Mouse (Mus musculus) neutrophil, adult 83 days (primary cell): Measurements from ENCODE around the gene Olfr190. TPM values are rescaled to one million over a fixed set of nuclear protein-coding genes. Genes with fewer than 3 reads are reported as not detected.

Experiments used
- total RNA-seq, 2 experiments: library from RNA; stranded (reverse); gene quantifications; one replicate each; pipeline ENCODE4 v1.2.4; 2023

Olfr190 gene
- not detected for total RNA-seq

DNA sequence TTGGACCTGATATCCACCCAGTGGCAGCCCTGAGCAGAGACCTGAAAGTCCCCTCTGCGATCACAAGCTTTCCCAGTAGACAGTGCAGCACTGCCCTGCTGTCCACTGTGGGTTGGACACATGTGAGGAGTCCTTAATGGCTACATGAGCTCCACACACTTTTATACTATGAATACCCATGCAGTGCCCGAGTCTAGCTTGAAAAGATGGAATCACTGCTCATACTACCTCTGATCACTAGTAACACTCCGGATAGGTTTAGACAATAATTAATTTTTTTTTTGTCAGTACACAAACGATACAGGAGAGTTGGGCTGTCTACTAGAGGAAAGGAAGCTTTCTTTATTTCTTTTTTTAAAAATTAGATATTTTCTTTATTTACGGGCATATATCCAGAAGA, at the start of gene Olfr190:
Gene Olfr190 (minus strand): TSS at position 101 of the 400 bp plus-strand sequence.

DNA sequence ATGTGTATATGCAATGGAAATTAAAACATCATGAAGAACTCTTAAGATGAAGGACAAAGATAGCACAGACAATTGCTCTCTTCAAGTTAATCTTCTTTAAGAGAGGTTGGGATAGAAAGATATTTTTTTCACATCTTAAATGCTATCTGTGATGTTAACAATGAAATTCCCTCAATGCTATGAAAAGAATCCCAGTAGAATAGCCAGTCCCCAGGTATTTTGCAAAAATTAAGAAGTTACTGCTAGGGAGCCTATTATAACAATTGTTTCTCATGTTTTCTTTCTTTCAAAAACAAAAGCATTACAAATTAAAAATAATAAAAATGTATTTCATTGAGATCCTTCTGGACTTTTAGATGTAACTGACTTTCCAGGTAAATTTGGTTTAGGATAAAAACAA, 43.2 kb upstream of the Olfr190 start, which contains the start of gene Olfr194:
Gene Olfr194 (minus strand): TSS at position 101 of the 400 bp plus-strand sequence.

DNA sequence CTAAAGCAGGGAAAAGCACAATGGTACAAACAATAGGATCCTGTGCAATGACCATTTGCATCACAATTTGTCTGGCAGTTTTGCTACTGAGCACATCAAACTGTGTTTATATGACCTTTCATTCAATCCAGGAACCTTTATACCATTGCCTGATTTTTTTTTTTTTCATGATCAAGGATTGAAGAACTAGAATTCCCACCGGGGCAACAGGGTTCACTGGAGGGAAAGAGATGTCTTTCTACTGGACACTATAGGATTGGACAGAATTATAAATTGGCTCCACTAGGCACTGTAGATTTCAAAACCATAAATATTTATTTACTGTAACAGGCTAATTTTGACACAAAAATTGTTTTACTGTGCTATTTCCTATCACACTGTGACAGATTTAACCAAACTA, 34.0 kb upstream of the Olfr190 start, which contains the start of gene Olfr193:
Gene Olfr193 (minus strand): TSS at position 101 of the 400 bp plus-strand sequence.

DNA sequence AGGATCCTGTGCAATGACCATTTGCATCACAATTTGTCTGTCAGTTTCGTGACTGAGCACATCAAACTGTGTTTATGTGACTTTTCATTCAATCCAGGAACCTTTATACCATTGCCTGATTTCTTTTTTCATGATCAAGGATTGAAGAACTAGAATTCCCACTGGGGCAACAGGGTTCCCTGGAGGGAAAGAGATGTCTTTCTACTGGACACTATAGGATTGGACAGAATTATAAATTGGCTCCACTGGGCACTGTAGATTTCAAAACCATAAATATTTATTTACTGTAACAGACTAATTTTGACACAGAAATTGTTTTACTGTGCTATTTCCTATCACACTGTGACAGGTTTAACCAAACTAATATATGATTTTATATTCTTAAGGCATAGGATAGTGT, 11.9 kb upstream of the Olfr190 start, which contains the start of gene Olfr191:
Gene Olfr191 (minus strand): TSS at position 101 of the 400 bp plus-strand sequence.

DNA sequence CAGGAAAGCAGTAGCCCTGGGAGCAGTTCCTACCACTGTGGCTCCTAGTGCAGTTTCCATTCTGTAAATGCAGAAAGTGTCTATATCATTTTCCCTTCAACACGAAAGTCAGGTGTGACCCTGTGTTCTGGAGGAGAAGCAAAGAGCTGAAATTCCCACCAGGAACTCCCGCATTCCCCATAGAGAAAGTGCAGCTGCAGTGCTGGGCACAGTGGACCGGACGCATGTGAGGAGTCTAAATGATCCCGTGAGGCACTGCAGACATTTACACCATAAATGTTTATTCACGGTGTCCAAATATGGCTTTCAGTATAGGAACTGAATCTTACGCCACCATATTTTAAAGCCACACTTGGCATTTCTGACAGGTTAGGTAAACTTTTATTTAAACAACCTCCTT, 38.1 kb downstream of the Olfr190 start, which contains the start of gene Olfr187:
Gene Olfr187 (minus strand): TSS at position 58 of the 400 bp plus-strand sequence.

DNA sequence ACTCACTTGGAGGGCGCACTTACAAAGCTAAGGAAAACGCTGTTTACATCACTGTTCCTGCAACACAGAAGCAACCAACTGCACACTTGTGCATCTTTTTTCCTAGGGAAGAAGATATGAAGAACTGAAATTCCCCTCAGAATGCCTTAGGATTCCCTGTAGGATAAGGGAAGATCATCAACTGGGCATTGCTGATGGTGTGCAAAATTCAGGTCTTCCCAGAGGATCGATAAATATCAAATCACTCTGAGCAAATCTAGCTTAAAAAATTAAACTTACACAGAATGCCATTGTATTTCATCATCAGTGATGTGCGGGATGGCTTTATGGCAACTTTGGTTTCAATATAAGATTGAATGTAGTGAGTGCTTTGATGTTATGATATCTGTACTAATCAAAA, 47.6 kb downstream of the Olfr190 start, which contains the start of gene Olfr186:
Gene Olfr186 (minus strand): TSS at position 101 of the 400 bp plus-strand sequence.

Other genes with a start within 250 kb of the Olfr190 start
- gene Olfr177, start 203.2 kb downstream of the Olfr190 start, total RNA-seq = not detected
- not detected for gene Olfr178, start 185.9 kb downstream of the Olfr190 start, total RNA-seq
- gene Olfr181, start 149.2 kb downstream of the Olfr190 start, total RNA-seq = not detected
- gene Olfr180, start 148.6 kb downstream of the Olfr190 start, total RNA-seq = not detected
- gene Olfr183, start 82.6 kb downstream of the Olfr190 start, total RNA-seq = not detected
- gene Olfr186, start 47.7 kb downstream of the Olfr190 start, total RNA-seq = not detected
- not detected for gene Olfr187, start 38.2 kb downstream of the Olfr190 start, total RNA-seq
- gene Olfr191, start 11.8 kb upstream of the Olfr190 start, total RNA-seq = not detected
- gene Olfr193, start 33.9 kb upstream of the Olfr190 start, total RNA-seq = not detected
- gene Olfr194, start 43.1 kb upstream of the Olfr190 start, total RNA-seq = not detected
- gene Olfr195, start 69.0 kb upstream of the Olfr190 start, total RNA-seq = not detected
- gene Olfr196, start 92.4 kb upstream of the Olfr190 start, total RNA-seq = not detected
- not detected for gene Olfr198, start 125.5 kb upstream of the Olfr190 start, total RNA-seq
- not detected for gene Olfr199, start 141.8 kb upstream of the Olfr190 start, total RNA-seq
- not detected for gene Olfr201, start 194.6 kb upstream of the Olfr190 start, total RNA-seq
- gene Olfr202, start 208.8 kb upstream of the Olfr190 start, total RNA-seq = not detected
- gene Olfr203, start 220.9 kb upstream of the Olfr190 start, total RNA-seq = not detected
- gene Olfr204, start 240.2 kb upstream of the Olfr190 start, total RNA-seq = not detected